Mouse (Mus musculus) frontal cortex, postnatal 25 days (tissue): ENCODE measurements around the gene Slc25a47.

ENCODE experiments used
- DNase-seq, 2 experiments: peaks; one replicate each; pipeline ENCODE4 v3.0.0; 2022; ENCODE audit warnings: low spot score in 2 of 2

Gene Slc25a47

DNA sequence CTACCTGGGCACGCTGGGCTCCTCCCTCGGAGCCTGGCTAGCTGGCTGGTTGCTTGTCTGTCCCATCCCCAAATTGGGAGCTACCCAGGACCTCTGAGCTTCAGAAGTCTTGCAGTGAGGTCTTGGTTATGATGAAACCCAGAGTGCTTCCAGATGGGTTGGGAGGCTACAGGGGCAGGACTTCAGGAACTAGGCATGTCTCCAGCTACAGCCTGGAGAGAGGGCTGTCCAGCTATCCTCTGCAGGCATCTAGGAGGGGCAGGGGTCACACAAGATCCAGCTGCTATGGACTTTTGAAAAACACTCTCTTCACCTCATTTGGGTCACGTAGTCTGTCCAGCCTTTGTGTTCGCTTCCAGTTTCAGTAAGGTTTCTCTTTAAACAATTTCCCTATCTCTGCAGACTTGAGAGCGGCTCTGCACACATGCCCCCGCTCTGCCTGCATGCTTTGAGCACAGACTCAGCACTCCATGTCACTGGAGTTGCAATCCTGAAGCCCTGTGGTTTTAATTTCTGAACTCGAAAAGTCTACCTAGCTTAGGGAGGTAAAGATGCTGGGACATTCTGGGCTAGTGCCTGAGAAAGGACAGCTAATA lies 21.8 kb downstream of the Slc25a47 start:
- DNase-seq = no peak

DNA sequence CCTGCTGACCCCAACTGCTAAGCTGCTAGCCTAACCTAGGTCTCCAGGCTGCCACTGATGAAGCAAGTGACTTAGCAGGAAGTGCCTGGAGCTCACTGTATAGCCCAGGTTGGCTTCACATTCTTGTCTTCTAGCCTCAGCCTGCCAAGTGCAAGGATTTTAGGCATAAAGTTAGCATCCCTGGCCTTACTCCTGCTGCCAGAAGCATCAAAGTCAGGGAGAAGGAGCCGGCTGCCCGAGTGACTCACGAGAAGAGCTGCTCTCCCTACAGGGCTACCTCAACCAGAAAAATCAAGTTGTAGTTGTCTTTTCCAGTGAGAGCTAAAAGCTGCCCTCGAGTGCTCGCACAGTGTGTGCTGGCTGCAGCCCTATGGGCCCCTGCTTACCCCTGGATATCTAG lies 22.6 kb downstream of the Slc25a47 start:
- DNase-seq = no peak

DNA sequence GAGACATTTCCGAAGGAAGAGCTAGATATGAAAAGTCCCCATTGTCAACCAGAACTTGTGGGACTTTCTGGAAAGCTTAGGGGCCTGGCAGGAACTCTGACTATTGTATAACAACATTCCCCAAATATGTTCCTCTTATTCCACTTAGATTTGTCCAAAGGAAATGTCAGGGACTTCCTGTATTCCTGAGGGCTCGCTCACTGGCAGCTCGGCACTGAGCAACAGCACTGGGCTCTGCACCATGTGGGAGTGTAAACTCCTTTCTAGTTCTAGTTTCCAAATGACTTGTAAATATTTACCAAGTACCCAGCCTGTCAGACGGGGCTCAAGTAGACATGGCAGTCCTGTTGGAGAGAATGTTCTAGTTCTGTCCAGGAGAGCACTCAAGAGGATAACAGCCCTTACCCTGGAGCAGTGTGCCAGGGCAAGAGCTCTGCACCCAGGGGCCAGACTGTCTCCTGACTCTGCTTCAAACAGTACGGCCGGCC lies 29.2 kb downstream of the Slc25a47 start:
- no peak for DNase-seq

DNA sequence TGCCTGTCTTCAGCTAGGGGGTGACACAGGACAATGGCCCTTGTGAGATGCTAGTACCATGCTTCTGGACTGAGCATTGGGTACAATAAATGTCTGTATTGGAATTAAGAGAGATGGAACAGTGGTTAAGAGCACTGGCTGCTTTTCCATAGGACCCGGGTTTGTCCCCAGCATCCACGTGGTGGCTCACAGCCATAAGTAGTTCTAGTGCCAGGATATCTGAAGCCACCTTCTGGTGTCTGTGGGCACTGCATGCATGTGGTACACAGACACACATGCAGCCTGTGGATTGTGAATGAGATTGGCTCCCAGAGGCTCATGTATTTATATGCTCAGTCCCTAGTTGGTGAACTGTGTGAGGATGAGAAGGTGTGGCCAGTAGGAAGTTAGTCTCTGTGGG lies 33.7 kb downstream of the Slc25a47 start:
- DNase-seq = no peak

DNA sequence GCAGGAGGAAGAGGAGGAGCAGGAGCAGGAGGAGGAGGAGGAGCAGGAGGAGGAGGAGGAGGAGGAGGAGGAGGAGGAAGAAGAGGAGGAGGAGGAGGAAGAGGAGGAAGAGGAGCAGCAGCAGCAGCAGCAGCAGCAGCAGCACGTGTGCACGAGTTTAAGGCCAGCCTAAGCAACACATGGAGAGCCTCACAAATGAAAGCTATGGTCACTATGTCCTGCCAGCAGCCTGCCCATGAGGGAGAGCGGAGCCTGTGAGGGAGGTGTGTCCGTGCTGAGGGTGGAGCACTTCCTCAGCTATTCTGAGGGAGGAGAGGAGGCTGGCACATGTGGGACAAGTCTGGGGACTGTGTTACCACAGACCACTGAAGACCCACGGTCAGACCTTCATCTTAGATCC lies 37.3 kb downstream of the Slc25a47 start:
- no peak for DNase-seq

DNA sequence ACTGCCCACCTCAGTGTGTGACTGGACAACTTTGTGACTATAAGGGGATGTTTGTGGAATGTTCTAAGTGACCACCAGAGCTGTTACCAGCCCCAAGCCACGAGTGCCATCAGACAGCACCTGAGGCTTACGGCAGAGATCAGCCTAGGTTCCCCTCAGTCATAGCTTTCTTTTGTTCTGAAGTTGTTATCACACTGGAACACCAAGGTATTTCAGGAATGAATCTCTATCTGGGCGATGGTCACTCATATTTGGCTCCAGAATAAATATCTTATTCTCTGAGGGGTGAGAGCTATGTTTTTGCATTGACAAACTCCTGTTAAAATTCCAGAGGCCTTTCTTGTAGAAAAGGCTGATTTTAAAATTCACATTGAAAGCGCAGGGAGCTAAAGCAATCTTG lies 43.3 kb downstream of the Slc25a47 start:
- no peak for DNase-seq

DNA sequence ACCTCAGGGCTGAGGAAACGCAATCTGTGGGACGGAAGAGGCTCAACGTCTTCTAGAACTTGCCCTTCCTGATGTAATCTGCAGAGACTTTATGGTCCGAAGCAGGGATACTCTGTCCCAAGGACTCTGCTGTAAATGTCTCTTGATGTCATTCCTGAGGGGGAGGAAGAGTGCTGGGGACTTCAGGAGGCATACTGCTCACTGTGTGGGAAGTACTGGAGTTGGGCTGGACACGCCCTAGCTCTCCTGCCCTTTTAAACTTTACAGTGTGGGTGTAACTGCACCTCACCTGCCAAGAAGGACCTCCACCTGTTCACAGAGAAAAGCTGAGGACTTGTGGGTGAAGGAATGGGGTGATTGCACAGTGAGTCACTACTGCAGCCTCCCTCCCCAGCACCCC lies 44.8 kb downstream of the Slc25a47 start:
- no peak for DNase-seq

DNA sequence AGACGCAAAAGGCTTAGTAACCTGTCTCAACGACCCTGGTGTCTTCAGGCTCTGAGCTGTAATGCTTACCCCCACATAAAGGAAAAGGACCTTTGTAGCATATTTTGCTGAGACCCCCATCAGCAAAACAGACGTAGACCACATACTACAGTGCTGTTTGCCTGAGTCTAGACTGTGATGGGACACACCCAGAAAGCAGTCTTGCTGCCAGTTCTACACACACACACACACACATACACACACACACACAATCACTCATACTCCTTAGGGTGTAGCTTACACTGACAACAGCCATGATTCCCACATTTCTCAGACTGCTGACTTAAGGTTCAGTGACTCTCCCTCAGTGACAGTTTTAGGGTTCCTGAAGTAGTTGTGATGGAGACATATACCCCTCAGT lies 45.3 kb downstream of the Slc25a47 start:
- no peak for DNase-seq

DNA sequence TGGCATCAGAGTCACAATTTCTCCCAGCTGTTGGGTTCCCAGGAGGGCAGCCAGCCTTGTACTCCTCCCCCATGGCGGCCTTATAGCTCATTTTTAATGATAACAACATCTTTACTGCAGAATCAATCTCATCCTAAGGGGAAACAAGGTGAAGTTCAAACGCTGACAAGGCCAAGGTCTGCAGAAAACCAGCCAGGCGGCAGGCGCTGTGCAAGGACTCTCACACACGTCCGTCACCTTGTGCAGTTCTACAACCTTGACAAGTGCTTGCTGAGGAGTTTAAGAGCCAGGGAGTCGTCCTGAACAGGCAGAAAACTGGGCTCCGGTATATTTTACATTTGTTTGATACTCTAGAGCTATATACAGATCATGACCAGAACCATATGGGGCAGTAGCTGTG lies 46.9 kb downstream of the Slc25a47 start:
- DNase-seq = no peak

DNA sequence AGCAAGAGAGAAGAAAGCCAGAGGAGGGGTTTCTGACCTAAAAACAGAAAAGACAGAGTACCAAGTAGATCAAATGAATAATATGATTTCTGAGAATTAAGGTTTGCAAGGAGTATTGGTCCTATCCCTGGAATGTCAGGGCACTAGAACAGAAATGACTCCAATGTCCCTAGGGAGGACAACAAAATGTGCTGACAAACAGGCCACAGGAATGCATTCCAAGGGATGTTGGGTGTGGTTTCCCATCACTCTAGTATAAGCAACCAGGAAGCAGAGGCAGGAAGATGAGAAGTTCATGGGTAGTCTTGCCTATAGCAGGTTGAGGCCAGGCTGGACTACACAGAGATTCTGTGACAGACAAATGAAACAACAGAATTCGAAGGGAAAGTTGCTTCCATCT lies 50.1 kb downstream of the Slc25a47 start:
- DNase-seq = no peak

DNA sequence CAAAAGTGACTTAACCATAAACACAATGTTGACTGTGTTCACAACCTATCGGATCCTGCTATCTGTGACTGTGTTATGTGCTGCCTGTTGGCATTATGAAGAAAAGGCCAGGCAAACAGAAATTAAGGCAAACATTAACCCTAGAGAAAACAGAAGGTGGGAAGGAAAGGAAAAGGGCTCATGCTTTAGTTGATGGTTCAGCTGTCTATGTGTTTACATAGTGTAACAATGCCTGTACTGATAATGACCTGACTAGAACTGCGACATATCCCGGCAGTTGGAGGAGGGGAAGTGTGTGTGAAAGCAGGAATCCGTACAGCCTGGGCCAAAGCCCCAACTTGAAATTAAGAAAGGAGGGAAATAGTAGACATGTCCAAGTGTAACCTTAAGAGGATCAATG lies 51.2 kb downstream of the Slc25a47 start:
- no peak for DNase-seq

DNA sequence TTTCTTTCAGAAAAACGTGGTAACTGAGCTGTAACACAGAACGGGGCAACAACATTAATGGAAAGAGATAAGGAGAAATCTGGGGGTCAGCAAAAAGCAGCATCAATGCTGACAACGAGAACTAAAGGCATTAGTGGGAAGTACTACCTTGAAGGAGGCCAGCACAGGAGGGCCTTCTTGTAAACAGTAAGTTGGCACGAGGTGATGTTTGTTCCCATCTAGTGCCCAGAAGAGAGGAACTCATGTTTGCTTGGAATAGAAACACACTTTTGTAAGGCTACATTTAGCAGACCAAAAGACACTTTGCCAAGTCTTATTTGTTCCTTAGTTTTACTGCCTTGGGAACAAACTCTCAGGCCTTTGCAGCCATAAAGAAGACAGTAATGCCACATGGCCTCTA lies 52.8 kb downstream of the Slc25a47 start:
- no peak for DNase-seq

DNA sequence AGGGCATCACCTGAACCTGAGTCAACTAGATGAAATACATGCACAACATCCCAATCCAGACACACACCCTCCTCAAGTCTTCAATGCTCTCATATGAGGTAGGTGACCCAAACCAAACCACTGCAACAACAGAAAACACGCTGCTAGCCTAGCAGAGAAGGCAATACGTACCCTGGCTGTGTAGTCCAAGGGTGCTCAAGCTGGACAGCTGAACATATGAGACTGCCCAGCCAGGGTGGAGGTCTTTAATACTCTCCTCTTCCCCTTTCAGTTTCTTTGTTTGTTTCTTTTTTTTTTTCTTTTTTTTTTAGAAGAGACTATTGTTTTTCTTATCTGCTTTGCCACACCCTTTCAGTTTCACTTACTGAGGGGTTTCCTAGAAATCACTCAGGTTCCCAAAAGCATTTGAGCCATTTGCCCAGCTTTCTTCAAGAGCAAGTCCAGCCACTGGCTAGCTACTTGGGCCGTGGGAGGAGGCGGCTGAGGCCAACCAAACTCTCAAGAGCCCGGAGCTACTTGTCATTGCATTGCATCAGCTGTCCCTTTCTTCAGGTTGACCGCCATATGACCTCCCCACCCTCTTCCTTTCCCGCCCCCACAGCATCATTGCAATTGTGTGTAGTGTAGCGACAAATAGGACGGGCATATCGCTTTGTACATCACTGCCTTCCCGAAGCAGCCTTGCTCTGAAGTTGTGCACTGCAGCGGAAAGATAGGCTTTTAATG lies 57.3 kb downstream of the Slc25a47 start, which contains the start of gene Wdr25:
Wdr25 (plus strand) TSS at position 643 of the 726 bp plus-strand sequence.
- DNase-seq = no peak

DNA sequence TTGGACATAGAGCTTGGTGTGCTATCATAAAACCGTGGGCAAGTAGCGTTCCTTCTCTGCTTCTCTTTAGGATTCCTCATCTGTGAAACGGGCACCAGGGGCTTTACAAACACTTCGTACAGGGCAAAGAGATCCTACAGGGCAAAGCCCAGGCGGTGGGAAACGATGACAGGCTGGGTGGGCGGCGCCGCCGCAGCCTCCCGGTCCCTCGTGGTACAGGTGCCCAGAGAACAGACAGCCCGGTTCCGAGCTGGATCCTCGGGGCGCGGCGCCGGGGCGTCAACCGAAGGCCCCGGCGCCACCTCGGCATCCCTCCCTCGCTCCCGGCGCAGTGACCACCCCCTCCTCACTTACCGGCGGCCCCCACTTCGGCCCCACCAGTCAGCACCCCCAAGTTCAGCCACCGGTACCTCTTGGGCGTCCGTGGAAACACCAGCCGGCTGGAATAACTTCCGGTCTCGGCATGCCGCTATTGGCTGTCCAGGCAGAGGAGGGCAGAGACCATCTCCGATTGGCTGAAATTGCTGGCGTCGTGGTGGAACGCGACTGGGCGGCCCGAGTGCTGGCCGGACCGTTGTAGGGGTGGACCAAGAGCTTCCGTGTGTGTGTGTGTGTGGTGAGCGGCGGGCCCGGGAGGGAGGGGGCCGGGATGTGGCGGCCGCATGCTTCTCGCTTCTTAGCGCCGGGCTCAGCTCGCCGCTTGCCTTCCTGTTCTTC lies 58.0 kb downstream of the Slc25a47 start, which contains the start of gene Wars:
Wars (minus strand) TSS at position 460 of the 717 bp plus-strand sequence.
- peak; percentile 88 to 95 for DNase-seq

DNA sequence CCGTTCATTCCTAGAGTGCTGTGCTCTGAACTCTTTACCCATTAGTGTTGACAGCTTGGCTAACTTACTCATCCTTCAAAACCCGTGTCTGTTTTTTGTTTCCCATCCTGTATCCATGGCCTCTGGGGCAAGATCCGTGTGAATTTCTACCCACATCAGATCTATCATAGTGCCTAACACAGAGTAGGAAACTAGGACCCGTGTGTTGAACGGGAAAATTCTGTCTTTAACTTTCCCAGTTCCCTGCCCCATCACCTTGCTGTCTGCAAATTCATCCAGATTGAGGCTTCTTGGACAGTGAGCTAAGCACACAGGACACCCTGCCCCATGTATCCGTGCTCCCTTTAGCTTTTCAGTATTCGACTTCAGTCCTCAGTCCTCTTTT lies 58.6 kb downstream of the Slc25a47 start:
- no peak for DNase-seq

DNA sequence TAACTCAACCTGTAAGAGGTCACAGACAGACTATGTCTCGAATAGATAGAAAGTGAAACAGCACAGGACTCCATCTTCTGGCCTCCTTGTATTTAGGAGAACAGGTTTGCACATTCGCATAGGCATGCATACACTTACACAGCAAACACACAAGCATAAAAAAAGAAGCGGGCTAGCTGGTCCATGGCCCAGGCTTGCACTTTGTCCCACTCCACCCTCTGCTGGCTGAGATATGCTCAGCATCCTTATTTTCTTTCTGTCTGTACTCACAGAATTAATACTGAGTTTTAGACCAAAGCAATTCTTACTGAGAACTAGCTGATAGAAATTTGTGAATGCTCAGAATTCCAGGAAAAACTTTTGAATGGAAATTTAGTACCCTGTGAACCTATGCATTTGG lies 60.2 kb downstream of the Slc25a47 start:
- no peak for DNase-seq

DNA sequence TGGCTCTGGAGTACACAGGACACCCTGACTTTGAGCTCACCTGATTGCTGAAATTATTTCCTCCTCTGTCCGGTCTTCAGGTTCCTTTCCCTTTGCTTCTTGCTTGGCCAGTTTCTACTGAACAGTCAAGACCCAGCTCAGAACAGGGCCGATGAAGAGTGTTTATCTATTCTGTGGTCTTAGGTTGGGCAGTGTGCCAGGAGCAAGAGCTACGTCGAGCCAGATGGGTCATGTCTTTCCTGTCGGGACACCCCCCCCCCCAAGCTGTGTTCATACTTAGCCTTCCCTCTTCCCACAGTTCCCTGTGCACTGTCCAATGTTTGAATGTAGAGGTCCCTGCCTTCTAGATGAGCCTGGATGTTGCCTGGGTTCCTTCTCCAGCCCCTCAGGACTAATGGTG lies 65.5 kb downstream of the Slc25a47 start:
- DNase-seq = no peak

DNA sequence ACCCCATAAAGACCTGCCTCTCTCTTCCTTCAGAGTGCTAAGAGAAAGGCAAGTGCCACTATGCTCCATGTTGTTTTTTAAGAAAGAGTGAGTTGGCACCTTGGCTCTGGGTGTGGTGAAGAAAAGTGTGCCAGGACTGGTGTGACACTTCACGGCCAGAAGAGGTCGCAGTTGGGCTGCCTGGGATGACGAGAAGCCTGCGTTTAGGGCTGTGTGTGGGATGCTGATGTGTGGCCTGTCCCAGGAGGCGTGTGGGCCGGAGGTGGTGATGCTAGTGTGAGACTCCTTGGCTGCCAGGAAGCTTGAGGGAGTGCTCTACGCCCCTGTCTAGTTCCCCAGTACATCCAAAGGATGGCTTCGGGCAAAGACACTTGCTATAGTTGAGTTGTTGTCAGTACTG lies 67.1 kb downstream of the Slc25a47 start:
- peak; percentile 49 to 63 for DNase-seq

DNA sequence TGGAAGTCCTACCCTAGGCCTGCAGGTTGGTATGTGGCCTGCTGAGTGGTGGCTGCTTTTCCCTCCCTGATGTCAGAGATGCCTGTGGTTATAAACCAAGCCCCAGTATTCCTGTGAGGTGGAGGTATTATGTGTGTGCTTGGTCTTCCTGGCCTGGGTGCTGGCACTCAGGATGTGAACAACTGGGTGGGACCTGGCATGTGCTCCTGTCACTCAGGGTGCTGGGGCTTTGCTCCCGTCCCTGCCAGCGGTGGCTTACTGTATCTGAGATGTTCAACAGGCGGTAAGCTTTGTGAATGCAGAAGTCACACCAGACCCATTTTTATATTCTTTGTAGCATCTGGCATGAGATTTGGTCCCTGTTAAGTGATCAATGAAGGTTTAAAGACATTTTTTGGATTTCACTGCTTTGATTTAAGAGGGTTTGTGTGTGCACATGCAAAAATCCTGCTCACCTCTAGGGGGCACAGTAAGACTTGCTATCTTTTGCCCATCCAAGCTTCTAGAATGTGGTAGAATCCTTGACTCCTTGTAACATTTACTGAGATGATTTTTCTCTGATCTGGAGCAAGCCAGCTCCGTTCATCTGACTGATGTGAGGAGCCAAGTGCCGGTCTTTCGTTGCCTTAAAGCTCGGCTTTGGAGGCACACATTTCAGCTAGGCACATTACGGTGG lies 67.9 kb downstream of the Slc25a47 start:
- peak; percentile 67 to 69 for DNase-seq

DNA sequence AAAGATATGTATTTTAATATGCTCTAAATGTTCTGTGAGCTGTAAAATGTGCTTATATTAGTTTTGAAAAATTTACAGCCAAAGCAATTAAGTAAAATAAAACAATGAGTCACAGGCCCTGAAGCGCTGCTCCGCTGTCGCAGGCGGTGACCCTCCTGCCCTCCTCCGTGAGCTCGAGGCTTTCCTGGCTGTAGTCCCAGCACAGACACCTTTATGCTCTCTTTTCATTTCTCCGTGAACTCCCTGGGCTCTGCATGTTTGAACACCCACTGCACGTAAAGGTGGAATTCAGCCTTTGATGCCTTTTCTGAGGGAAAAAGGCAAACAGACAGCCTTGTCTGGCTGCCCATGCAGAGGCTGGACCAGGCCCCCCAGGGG lies 68.4 kb downstream of the Slc25a47 start:
- no peak for DNase-seq

DNA sequence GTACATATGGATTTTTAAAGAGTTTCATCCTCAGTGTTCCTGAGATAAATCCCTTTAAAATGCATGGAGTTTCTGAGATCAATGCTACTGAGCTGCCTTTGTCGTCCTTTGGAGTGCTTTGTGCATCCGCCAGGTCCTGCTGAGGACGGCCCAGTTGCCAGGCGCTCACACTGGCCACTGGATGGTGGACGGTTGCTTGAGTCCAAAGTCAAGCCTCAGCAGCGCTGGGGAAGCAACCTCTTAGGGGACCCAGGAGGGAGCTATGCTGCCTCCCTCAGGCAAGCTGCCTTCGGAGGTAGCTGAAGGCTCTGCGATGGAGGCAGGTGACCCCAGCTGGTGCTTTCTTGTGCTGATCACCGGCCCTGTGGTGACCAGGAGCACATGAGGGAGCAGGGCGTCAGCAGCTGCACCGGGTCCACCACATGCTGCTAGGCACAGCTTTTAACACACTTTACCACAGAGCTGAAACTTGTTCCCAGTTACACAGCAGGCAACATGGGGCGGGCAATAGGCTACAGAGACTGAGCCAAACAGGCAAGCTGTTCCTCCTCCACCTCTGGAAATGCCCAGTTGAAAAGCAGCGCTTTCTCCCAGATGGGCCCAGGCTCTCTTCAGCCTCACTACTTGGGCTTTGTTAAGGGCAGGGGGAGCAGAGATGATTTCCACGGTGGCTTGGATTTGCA lies 69.9 kb downstream of the Slc25a47 start:
- no peak for DNase-seq

DNA sequence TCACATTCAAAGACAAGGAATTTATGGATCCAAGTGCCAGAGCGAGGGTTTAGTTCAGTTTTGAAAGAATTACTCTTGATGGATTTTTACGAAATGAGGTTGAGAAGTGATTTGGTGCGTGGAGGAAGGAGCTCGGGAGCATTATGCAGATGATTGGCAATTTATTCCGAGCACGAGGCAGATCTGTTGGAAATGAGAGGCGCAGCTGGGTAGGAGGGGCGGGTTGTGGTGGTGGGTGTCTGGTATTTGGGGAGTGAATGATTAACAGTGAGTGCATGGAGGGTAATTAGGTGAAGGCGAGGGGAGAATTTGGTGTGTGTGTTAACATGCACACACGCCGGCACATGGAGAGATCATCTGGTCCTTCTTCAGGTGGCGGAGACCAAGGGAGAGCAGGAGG lies 70.6 kb downstream of the Slc25a47 start:
- DNase-seq = no peak
